Mouse (Mus musculus): ENCODE measurements around the gene Susd4.
A peak's percentile ranks its signal among the peaks of the same experiment; 100 is the strongest.

Gene Susd4

DNA sequence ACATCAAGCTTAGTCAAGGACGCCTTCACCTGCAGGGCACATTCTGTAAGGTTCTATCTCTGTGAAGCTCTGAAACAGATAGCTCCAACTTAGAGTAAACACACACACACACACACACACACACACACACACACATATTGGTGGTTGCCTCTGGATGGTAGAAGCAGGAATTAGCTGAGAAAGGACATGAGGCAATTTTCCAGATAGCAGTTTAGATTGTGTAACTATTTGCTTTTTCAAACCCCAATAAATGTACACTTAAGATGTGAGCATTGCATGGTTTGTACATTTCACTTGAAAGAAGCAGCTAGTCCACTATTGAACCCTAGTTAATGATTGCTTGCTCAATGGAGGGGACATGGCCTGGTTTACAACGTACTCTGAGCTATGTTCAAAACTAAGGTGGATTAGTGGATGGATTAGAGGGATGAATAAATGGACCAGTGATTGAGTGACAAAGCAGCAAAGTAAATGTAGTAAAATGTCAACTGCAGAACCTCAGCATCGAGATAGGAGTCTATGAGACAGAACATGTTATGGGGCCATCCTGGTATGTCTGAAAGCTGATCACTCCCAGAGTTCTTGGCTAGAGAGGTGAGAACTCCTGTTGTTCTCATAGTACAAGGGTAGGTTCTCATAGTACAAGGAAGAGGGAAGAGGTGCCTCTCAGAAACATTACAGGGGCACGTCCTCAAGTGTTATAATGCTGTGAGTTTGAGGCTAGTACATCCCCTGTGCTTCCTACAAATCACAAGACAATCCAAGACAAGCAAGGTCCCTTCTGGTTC, 150.7 kb downstream of the Susd4 start:
- DNase-seq (ENCODE audit: extremely low read depth, insufficient read length, low spot score), result no peak

DNA sequence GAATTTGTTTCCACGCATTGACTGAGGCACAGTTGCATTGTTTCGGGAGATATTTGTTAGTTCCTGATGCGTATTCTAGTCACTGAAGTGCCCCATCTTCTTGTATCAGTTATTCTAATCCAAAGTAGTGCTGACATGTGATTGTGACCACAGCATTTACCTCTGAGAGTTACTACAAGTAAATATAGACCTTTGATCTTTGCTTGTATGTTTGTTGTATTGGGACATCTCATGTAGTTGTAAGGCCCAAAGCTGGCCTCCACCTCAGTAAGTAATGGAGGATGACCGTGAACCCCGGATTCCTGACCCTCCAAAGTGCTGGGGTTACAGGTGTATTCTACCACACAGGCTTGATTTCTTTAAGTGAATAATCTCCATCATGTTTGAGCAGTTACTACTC, 152.5 kb downstream of the Susd4 start:
- DNase-seq (ENCODE audit: extremely low read depth, insufficient read length, low spot score), result no peak

DNA sequence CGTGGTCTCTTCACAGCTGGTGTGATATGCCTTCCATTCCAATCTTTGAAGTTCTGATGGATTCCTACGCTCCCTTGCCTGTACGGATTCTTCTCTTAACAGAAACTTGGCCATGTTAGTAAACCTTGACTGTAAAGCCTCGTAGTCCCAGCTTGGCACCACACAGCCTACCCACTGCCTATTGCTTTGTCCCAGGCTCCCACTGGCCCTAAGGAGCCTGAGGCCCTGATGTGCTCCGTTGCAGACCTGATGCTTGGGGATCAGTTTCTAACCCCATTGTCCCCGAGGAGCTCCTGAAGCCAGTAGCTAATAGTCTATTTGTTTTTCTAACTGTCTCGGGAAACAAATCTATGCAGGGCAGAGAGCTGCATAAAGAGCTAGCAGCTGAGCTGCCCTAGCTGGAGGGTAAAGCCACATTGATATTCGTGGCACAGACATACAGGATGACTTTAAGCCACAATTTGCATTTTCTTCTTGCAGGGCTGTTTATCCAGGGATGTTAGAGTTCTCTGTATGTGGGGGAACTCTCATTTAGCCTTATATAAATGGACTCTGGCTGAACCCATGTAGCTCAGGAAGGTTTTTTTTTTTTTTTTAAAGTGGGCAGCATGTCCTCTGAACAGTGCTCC, 155.2 kb downstream of the Susd4 start:
- no peak for DNase-seq (ENCODE audit: extremely low read depth, insufficient read length, low spot score)

DNA sequence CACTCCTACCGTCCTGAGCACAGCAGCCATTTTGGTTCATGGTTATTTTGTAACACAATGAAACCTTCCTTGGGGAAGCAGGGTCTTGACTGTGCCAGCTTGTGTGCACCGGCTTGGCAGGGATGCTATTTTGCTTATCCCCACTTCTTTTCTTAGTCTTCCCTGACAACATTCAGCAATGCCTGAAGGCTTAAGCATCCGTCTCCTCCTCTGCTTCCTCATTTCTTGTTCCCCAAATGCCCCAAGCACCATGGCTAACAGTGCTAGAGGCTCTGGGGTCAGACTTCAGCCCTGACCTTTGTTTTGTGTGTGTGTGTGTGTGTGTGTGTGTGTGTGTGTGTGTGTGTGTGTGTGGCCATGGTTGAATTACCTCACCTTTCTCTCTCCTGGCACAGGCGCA, 159.2 kb downstream of the Susd4 start:
- no peak for DNase-seq (ENCODE audit: extremely low read depth, insufficient read length, low spot score)

DNA sequence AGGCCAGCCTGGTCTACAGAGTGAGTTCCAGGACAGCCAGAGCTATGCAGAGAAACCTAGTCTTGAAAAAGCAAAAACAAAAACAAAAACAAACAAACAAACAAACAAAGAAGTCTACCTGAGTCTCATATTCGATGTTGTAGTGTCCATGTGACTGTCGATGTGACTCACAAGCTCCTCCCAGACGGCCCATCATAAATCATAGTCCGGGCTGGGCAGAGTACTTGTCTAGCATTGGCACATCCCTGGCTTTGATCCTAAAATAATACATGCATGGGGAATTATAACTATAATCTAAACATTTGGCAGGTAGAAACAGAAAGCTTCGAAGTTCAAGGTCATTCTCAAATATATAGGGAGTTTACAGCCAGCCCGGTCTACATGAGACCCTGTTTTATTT, 162.8 kb downstream of the Susd4 start:
- no peak for DNase-seq (ENCODE audit: extremely low read depth, insufficient read length, low spot score)

DNA sequence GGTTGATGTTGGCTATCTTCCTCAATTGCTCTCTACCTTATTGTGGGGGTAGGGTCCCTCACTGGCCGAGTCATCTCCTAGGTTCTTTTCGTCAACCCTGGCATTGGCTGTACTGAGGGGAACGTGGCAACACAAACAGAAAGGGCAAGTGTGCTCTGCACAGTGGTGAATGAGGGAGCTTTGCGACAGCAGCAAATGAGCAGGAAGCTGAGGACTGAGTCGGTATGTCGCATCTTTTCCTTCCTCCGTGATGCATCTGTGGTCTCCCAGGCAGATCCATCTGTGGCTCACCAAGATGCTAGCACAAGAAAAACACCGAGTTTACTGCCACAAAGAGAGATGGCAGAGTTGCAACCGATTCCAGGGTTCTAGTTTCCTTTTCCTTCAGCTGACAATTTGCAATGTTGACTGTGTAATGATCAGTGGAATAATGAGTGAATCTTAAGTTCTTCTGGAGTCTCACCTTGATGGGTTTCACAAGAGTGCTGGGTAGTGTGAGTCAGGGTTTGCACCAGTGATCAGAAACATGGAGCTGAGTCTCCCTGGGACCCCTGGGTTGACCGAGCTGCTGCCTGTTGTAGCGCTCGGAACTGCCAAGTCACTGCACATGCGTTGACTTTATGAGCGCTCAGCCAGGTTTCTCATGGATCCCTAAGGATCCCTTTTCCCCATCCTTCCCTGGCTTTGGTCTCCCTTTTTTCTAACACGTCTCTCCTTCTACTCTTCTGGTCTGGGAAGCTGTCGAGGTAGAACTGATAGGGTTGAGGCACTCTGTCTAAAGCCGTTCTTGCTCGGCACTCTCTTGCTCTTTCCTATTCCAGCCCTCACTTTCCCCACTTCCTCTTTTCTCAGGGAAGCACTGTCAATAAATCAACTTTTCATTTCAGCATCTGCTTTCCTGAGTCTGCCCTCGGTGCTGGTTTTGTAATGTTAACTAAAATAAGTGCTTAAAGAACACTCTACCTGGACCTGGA, 164.5 kb downstream of the Susd4 start:
- DNase-seq (ENCODE audit: extremely low read depth, insufficient read length, low spot score), result no peak

DNA sequence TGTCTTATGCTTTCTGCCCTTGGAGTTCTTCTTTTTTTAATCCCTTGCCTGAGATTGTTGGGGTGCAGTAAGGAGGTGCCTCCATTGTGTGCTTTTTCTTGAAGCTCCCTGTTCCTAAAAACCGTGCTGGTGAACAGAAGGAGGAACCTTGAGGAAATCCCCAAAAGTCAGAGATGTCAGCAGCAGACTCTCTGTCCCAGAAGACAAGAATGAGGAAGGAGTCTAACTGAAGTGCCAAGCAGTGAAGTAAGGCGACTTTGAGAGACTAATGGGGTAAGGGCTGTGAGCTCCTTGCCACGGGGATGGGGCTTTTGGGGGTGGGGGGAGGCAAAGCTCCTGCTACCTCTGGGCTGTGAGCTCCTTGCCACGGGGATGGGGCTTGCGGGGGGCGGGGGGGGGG, 171.8 kb downstream of the Susd4 start:
- no peak for DNase-seq (ENCODE audit: extremely low read depth, insufficient read length, low spot score)

DNA sequence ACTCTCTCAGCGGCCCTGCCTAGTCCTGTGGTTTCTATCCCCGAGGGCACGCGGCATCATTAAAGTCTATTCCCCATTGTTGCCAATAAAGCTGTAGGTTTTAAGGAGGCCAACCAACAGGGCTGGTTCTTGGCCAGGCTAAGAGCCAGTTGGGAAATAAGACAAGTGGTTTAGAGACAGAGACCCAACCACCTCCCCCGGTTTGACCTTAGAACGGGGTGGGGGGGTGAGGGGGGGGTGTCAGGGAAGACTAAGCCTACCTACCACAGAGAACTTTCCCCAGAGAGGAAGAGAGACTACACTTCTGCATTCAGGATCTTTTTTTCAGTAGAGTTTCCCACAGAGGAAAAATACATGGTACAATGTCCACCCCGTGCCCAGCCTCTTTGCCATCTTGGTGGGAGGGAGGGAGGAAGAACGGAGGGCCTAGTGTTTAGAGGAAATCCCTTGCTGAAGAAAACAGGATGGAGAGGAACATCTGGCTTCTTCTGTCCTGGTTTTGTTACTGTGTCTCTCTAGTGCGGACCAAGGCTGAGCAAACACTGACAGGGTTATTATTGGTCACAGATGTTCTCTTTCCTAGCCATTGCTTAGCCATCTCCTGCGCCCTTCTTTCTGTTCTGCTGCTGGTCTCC, 173.9 kb downstream of the Susd4 start:
- no peak for DNase-seq (ENCODE audit: extremely low read depth, insufficient read length, low spot score)

DNA sequence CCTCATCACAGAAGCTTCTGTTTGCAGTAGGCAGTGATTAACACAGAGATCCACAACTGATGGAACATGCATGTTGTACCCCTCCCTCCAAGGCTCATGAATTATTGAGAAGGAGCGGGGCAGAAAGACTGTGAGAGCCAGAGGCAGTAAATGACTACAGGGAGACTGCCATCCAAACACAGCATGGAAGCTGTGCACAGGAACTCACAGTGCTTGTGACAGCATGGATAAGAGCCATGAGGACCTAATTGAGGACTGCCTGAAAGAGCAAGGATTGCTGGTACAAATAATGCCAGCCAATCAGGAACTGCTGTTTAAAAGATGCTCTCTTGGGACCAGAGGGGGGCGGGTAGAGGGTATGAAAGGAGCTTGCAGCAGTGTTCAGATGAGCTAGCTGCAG, 178.3 kb downstream of the Susd4 start:
- DNase-seq (ENCODE audit: extremely low read depth, insufficient read length, low spot score), result no peak

DNA sequence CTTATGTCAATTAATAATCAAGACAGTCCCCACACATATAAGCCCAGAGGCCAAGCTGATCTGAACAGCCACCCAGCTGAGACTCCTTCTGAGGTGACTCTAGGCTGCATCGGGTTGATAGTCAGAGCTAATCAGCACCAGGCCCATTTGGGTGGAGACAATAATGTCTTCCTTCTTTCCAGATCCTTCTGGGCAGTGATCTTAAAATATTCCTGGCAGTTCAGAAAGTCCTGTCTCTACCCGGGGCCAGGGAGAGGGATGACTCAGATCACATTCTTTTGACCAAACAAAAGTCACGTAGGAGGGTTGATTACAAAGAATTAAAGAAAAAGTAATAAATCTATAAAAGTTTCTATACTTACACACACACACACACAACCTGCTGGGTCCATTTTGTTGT, 180.3 kb downstream of the Susd4 start:
- DNase-seq (ENCODE audit: extremely low read depth, insufficient read length, low spot score), result no peak

DNA sequence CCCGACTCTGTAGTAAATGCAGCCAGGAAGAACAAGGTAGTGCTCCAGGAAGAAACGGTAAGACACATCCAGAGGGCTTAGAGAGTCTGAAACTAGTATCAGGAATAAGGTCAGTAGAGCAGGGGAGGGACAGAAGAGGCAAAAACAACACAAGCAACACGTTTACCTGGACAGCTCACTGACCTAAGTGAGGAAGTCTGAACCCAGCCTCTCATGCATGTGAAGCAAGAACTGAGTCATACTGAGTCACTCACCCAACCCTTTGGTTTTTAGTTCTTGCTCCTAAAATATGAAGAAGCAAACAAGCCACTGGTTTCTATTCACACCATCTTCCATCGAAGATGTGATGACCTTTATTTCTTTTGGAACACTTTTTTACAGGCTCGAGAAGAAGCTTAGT, 181.0 kb downstream of the Susd4 start:
- peak; percentile 48 for DNase-seq (ENCODE audit: extremely low read depth, insufficient read length, low spot score)

DNA sequence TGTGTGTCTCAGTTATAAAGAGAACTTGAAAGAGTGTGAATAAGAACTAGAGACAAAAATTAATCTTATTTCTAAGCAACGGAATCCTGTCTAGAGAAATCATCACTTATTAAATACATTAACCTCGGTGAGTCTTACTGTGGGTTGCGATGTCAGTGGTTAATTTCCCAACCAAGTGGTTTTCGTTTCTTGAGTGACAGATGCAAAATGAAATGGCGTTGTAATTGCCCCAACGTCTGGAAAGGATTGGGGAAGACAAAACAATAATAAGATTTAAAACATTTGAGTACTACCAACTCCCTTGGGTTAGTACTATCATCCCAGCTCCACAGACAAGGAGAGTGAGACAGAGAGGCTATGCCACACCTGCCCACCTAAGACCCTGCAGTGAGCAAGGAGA, 181.9 kb downstream of the Susd4 start:
- no peak for DNase-seq (ENCODE audit: extremely low read depth, insufficient read length, low spot score)

Measured in 3134 (cell line).